Mouse (Mus musculus) lung, postnatal 0 days (tissue): ENCODE results near the gene Vwa3b. TPM values are rescaled to one million over a fixed set of nuclear protein-coding genes. Genes with fewer than 3 reads are reported as not detected.

Experiments used
- ATAC-seq: fragments of 200-750 bp; cut with Nextera tagmentation; 2 replicates; pipeline ENCODE4 v1.8.0; 2017; ENCODE audit warnings: moderate library complexity
- DNase-seq: peaks from one replicate; pipeline ENCODE4 v3.0.0-alpha.2; 2016; ENCODE audit warnings: low spot score
- H3K27ac ChIP-seq: fragments of 300-500 bp; sonication (generic); 2 replicates; pipeline ENCODE4 v1.5.1; 2014; ENCODE audit warnings: antibody characterized with exemption, mild to moderate bottlenecking, low read length, mixed read lengths
- H3K27me3 ChIP-seq: fragments of 300-500 bp; sonication (generic); replicated peaks from 2 replicates; pipeline ENCODE4 v1.6.1; 2014; ENCODE audit warnings: low read length, mixed read lengths; ENCODE audit not compliant: insufficient read depth
- H3K36me3 ChIP-seq: fragments of 300-500 bp; sonication (generic); 2 replicates; pipeline ENCODE4 v1.6.1; 2014; ENCODE audit warnings: low read length, mixed read lengths; ENCODE audit not compliant: insufficient read depth
- H3K4me1 ChIP-seq: fragments of 300-500 bp; sonication (generic); 2 replicates; pipeline ENCODE4 v1.6.1; 2014; ENCODE audit warnings: antibody characterized with exemption, low read depth, low read length, mixed read lengths; ENCODE audit not compliant: insufficient read depth
- H3K4me2 ChIP-seq: fragments of 300-500 bp; sonication (generic); replicated peaks from 2 replicates; pipeline ENCODE4 v1.6.1; 2014; ENCODE audit warnings: low read depth, mild to moderate bottlenecking, low read length, moderate library complexity, mixed read lengths
- H3K4me3 ChIP-seq: fragments of 300-500 bp; sonication (generic); 2 replicates; pipeline ENCODE4 v1.5.1; 2014; ENCODE audit warnings: low read depth, low read length
- H3K9ac ChIP-seq: fragments of 300-500 bp; sonication (generic); replicated peaks from 2 replicates; pipeline ENCODE4 v1.6.1; 2014; ENCODE audit warnings: low read depth, mild to moderate bottlenecking
- H3K9me3 ChIP-seq: fragments of 300-500 bp; sonication (generic); 2 replicates; pipeline ENCODE4 v1.6.1; 2016; ENCODE audit warnings: low read length, mixed read lengths
- CTCF ChIP-seq: IDR thresholded peaks from 2 replicates; pipeline ENCODE4 v1.5.1; 2016; ENCODE audit warnings: antibody characterized with exemption, mild to moderate bottlenecking
- EP300 ChIP-seq: IDR thresholded peaks from 2 replicates; pipeline ENCODE4 v1.6.1; 2016; ENCODE audit warnings: antibody characterized with exemption, mild to moderate bottlenecking, control low read depth
- WGBS: fragments of 180-500 bp; shearing (Covaris S2); extraction: QIAGEN DNeasy Blood & Tissue Kit; methylation state at CpG from one replicate; pipeline ENCODE4 v1.1.7; 2014; 5-methylcytosine and 5-hydroxymethylcytosine counted together
- polyA plus RNA-seq: library from polyadenylated mRNA; unstranded; fragments of >200 nt; fragmentation: Nextera tagmentation; extraction: Ambion mirVana; gene quantifications from 2 replicates; pipeline ENCODE4 v1.2.1, GENCODE M21; 2015

Gene Vwa3b
- polyA plus RNA-seq, 1 experiment from 2014 or later: 1.4 TPM

DNA sequence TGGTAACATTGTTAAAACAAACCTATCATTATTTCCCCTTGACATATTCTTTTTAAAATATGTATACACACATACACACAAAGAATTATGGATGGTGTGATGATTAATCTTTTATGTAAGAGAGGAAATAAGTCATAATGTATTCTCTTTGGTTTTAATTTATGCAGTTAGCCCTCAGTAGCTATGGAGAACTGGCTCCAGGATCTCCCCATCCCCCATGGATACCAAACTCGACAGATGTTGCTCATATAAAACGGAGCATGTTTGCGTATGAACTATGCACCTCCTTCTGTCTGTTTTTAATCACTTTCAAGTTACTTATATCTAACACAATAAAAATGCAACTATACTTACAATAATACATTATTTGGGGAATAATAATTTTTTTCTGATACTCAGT, 96.4 kb downstream of the Vwa3b start:
- Histone ChIP-seq H3K4me2 (no peak overlapping the region), H3K27me3 (no peaks in the 10 kb centered on the region), H3K9ac (no peak overlapping the region), H3K9me3 (no peaks in the 10 kb centered on the region), H3K27ac (no peak overlapping the region), H3K4me1 (no peaks in the 10 kb centered on the region), H3K4me3 (no peak overlapping the region), H3K36me3 (no peaks in the 10 kb centered on the region)
- no peak for TF ChIP-seq CTCF
- no peak for TF ChIP-seq EP300
- DNase-seq: no peak
- no peak for ATAC-seq
- 64% methylated on average over 3 of the region's 3 CpGs for WGBS

DNA sequence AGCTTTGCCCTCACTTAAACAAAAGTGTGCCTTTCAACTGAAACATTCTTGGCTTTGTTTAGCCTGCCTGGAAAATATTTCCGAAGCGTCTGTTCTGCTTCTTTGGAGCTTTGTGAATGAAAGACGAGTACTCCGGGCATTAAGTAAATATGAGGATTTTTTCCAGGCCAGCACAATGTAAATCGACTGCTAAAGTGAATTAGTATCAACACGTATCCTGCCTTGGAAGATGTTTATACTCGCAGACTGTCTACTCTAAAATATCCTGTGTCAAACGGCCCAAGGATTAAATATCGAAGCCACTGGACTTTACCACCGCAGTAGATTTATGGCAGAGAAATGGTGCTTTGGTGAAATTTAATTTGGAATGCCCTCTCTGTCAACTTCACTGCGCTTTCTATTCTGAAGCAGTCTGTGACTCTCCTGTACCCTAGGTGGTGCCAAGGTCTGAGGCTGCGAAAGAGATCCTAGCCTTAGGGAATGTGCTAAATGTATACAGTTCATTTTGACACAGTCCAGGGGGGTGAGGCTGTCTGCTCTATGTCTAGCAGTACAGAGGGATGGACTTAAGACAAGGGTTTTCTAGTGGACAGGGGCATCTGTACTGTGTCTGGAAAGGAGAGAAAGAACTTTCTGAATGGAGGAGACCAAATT, 98.4 kb downstream of the Vwa3b start:
- Histone ChIP-seq H3K4me3 (no peak overlapping the region), H3K27ac (no peak overlapping the region), H3K27me3 (no peaks in the 10 kb centered on the region), H3K4me2 (no peak overlapping the region), H3K9ac (no peak overlapping the region), H3K36me3 (no peaks in the 10 kb centered on the region), H3K4me1 (no peaks in the 10 kb centered on the region), H3K9me3 (no peaks in the 10 kb centered on the region)
- TF ChIP-seq CTCF (no peak), EP300 (no peak)
- DNase-seq: no peak
- WGBS: 36% methylated on average over 12 of the region's 12 CpGs
- ATAC-seq: no peak

DNA sequence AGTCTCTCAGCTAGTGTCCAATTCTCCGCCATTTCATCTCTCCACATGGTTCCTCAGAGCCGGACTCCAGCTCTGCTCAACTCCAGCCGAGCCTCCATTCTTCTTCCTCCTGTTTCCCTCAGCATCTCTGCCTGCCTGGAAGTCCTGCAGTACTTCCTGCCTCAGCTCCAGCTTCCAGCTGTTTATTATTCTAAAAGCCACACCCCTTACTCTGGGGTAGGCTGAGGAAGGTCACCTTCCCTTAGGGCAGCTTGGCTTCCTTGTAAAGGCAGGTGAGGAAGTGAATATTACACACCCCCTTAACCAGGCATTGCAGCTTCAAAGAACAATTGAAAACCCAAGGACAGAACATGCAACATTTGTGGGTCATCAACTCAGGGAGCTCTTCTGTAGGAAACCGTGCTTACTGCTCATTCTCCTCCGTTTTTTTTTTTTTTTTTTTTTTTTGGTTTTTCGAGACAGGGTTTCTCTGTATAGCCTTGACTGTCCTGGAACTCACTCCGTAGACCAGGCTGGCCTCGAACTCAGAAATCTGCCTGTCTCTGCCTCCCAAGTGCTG, 103.7 kb downstream of the Vwa3b start:
- H3K4me2 ChIP-seq: no peak overlapping the region
- H3K27ac ChIP-seq: no peak overlapping the region
- H3K9ac ChIP-seq: no peak overlapping the region
- H3K36me3 ChIP-seq: no peaks in the 10 kb centered on the region
- ATAC-seq: no peak
- H3K9me3 ChIP-seq: no peaks in the 10 kb centered on the region
- no peak overlapping the region for H3K4me3 ChIP-seq
- H3K27me3 ChIP-seq: no peaks in the 10 kb centered on the region
- no peaks in the 10 kb centered on the region for H3K4me1 ChIP-seq
- DNase-seq: no peak
- 68% methylated on average over 7 of the region's 8 CpGs for WGBS
- TF ChIP-seq EP300 (no peak), CTCF (no peak)

DNA sequence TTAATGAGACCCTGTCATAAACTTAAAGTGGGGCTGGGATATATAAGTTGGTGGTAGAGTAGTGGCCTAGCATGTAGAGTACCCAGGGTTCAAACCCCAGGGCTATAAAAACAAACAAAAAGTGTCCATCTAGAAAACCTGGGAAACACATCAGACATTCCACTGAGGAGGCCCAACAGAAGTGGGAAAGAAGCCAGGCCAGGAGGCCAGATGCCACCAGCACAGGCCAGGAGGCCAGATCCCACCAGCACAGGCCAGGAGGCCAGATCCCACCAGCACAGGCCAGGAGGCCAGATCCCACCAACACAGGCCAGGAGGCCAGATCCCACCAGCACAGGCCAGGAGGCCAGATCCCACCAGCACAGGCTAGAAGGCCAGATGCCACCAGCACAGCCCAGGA, 104.8 kb downstream of the Vwa3b start:
- no peak for ATAC-seq
- Histone ChIP-seq H3K4me1 (no peaks in the 10 kb centered on the region), H3K9ac (no peak overlapping the region), H3K27ac (no peak overlapping the region), H3K9me3 (no peaks in the 10 kb centered on the region), H3K4me2 (no peak overlapping the region), H3K4me3 (no peak overlapping the region), H3K27me3 (no peaks in the 10 kb centered on the region), H3K36me3 (no peaks in the 10 kb centered on the region)
- no peak for DNase-seq
- TF ChIP-seq EP300 (no peak), CTCF (no peak)

DNA sequence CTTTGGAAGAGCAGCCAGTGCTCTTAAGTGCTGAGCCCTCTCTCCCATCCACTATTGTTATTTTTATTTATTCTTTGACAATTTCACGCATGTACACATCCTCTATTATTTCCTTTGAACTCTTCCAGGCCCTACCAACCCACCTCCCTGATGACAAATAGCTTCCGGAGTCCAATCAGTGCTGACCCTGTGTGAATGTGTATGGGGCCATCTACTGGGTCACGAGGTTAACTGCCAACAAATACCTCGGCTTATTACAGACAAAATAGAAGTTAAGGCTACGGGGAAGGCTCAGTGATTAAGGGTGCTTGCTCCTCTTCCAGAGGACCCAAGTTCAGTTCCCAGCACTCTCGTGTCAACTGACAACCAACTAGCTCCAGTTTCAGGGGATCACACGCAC, 106.0 kb downstream of the Vwa3b start:
- H3K4me2 ChIP-seq: no peak overlapping the region
- no peak overlapping the region for H3K4me3 ChIP-seq
- no peak overlapping the region for H3K27ac ChIP-seq
- DNase-seq (no peak), ATAC-seq (no peak)
- H3K9me3 ChIP-seq: no peaks in the 10 kb centered on the region
- TF ChIP-seq EP300 (no peak), CTCF (peak; percentile 18)
- H3K4me1 ChIP-seq: no peaks in the 10 kb centered on the region
- no peak overlapping the region for H3K9ac ChIP-seq
- no peaks in the 10 kb centered on the region for H3K27me3 ChIP-seq
- no peaks in the 10 kb centered on the region for H3K36me3 ChIP-seq
- WGBS: 52% methylated on average over 7 of the region's 7 CpGs

DNA sequence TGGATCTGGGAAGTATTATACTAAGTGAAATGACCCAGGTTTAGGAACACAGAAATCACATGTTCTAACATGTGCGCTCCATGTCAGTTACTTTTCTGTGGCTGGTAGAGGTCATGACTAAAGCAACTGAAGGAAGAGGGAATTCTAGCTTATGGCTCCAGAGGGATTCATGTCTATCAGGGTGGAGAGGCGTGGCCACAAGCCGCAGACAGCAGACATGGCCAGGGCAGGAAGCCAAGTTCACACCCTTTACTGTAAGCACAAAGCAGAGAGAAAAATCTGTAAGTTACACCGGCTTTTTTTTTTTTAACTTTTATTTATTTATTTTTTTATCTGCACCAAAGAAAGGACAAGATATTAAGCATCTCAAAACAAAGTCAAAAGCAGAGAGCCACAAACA, 119.6 kb downstream of the Vwa3b start:
- ATAC-seq (no peak), DNase-seq (peak; percentile 19)
- TF ChIP-seq EP300 (no peak), CTCF (no peak)
- H3K27me3 ChIP-seq: no peaks in the 10 kb centered on the region
- no peaks in the 10 kb centered on the region for H3K9me3 ChIP-seq
- no peaks in the 10 kb centered on the region for H3K4me1 ChIP-seq
- H3K36me3 ChIP-seq: no peaks in the 10 kb centered on the region
- no peak overlapping the region for H3K9ac ChIP-seq
- no peak overlapping the region for H3K4me3 ChIP-seq
- 41% methylated on average over 4 of the region's 4 CpGs for WGBS
- no peak overlapping the region for H3K4me2 ChIP-seq
- H3K27ac ChIP-seq: no peak overlapping the region
